Mouse (Mus musculus) MEL (cell line): Measurements from ENCODE around the gene Ephx1. TPM values are rescaled to one million over a fixed set of nuclear protein-coding genes. Genes with fewer than 3 reads are reported as not detected.

Source experiments
- DNase-seq: peaks from one replicate; pipeline ENCODE4 v3.0.0; 2011; ENCODE audit warnings: low read depth, low spot score
- H3K27ac ChIP-seq: 2 replicates; pipeline ENCODE4 v1.5.1; 2012; ENCODE audit warnings: low read depth, mild to moderate bottlenecking, control low read depth, low read length, moderate library complexity; ENCODE audit not compliant: control insufficient read depth
- H3K27me3 ChIP-seq, 2 experiments: fragments of 150-350 bp in 1 of 2; sonication (generic) in 1 of 2; 2 replicates each; pipeline ENCODE4 v1.6.1; 2012; ENCODE audit warnings: low read length in 2 of 2, mild to moderate bottlenecking in 2 of 2, improper control_type of control experiment in 1 of 2, moderate library complexity in 1 of 2; ENCODE audit not compliant: insufficient read depth in 2 of 2, control insufficient read depth in 1 of 2
- H3K36me3 ChIP-seq, 2 experiments: 2 replicates each; pipeline ENCODE4 v1.6.1; 2012 to 2014; ENCODE audit warnings: low read length in 2 of 2, improper control_type of control experiment in 1 of 2, inconsistent platforms in 1 of 2, mild to moderate bottlenecking in 1 of 2; ENCODE audit not compliant: insufficient read depth in 2 of 2, control insufficient read depth in 1 of 2
- H3K4me1 ChIP-seq, 2 experiments: fragments of 150-350 bp in 1 of 2; sonication (generic) in 1 of 2; 2 replicates each; pipeline ENCODE4 v1.6.1; 2012; ENCODE audit warnings: low read length in 2 of 2, improper control_type of control experiment in 1 of 2, mild to moderate bottlenecking in 1 of 2; ENCODE audit not compliant: insufficient read depth in 2 of 2, control insufficient read depth in 1 of 2
- H3K4me3 ChIP-seq, 2 experiments: fragments of 150-350 bp in 1 of 2; sonication (generic) in 1 of 2; 2 replicates each; pipeline ENCODE4 v1.5.1; 2012; ENCODE audit warnings: low read depth in 2 of 2, low read length in 2 of 2, mild to moderate bottlenecking in 2 of 2, moderate library complexity in 2 of 2, control low read depth in 1 of 2, improper control_type of control experiment in 1 of 2; ENCODE audit not compliant: control insufficient read depth in 1 of 2, insufficient read depth in 1 of 2
- H3K79me2 ChIP-seq: 2 replicates; pipeline ENCODE4 v1.6.1; 2012; ENCODE audit warnings: mild to moderate bottlenecking, low read length, moderate library complexity; ENCODE audit not compliant: control insufficient read depth, poor library complexity, insufficient read depth
- H3K9ac ChIP-seq: 2 replicates; pipeline ENCODE4 v1.6.1; 2012; ENCODE audit warnings: low read depth, mild to moderate bottlenecking, control low read depth, low read length, moderate library complexity; ENCODE audit not compliant: control insufficient read depth, poor library complexity, severe bottlenecking
- H3K9me3 ChIP-seq: fragments of 150-350 bp; sonication (generic); replicated peaks from 2 replicates; pipeline ENCODE4 v1.6.1; 2012; ENCODE audit warnings: mild to moderate bottlenecking, low read length, improper control_type of control experiment, moderate library complexity; ENCODE audit not compliant: insufficient read depth
- CTCF ChIP-seq, 3 experiments: IDR thresholded peaks in 2 of 3; conservative IDR thresholded peaks in 1 of 3; 2 replicates each; pipeline ENCODE4 v1.5.1; 2011 to 2012; ENCODE audit warnings: low read length in 3 of 3, low read depth in 2 of 3, mild to moderate bottlenecking in 2 of 3, improper control_type of control experiment in 1 of 3, inconsistent platforms in 1 of 3, mixed read lengths in 1 of 3, moderate library complexity in 1 of 3; ENCODE audit not compliant: control insufficient read depth in 1 of 3, insufficient read depth in 1 of 3, poor library complexity in 1 of 3, severe bottlenecking in 1 of 3
- EP300 ChIP-seq, 2 experiments: IDR thresholded peaks; 2 replicates each; pipeline ENCODE4 v1.6.1; 2011; ENCODE audit warnings: improper control_type of control experiment in 2 of 2, low read length in 2 of 2, low read depth in 1 of 2, mild to moderate bottlenecking in 1 of 2
- GABPA ChIP-seq: IDR thresholded peaks from 2 replicates; pipeline ENCODE4 v1.6.1; 2012; ENCODE audit warnings: low read depth, mild to moderate bottlenecking, inconsistent platforms, low read length, improper control_type of control experiment, moderate library complexity
- HCFC1 ChIP-seq: IDR thresholded peaks from 2 replicates; pipeline ENCODE4 v1.6.1; 2012; ENCODE audit warnings: low read depth, mild to moderate bottlenecking, inconsistent platforms, low read length, improper control_type of control experiment, moderate library complexity
- MEF2A ChIP-seq: IDR thresholded peaks from 2 replicates; pipeline ENCODE4 v1.6.1; 2014; ENCODE audit warnings: low read depth, mild to moderate bottlenecking, inconsistent platforms, low read length, improper control_type of control experiment; ENCODE audit not compliant: poor library complexity, insufficient replicate concordance, severe bottlenecking; ENCODE audit errors: extremely low read depth
- MYB ChIP-seq: IDR thresholded peaks from 2 replicates; pipeline ENCODE4 v1.6.1; 2011; ENCODE audit warnings: mild to moderate bottlenecking, low read depth, low read length, improper control_type of control experiment
- MYC ChIP-seq: IDR thresholded peaks from 2 replicates; pipeline ENCODE4 v1.6.1; 2011; ENCODE audit warnings: low read depth, mild to moderate bottlenecking, low read length, improper control_type of control experiment, moderate library complexity
- NELFE ChIP-seq: IDR thresholded peaks from 2 replicates; pipeline ENCODE4 v1.6.1; 2011; ENCODE audit warnings: low read depth, low read length, improper control_type of control experiment
- NRF1 ChIP-seq: IDR thresholded peaks from 2 replicates; pipeline ENCODE4 v1.6.1; 2014; ENCODE audit warnings: low read depth, mild to moderate bottlenecking, inconsistent platforms, low read length, improper control_type of control experiment, moderate library complexity; ENCODE audit not compliant: poor library complexity, insufficient read depth, severe bottlenecking
- POLR2AphosphoS5 ChIP-seq: IDR thresholded peaks from 2 replicates; pipeline ENCODE4 v1.6.1; 2012; ENCODE audit warnings: low read depth, borderline replicate concordance, mild to moderate bottlenecking, inconsistent platforms, low read length, moderate library complexity, mixed read lengths
- RAD21 ChIP-seq: IDR thresholded peaks from 2 replicates; pipeline ENCODE4 v1.6.1; 2011; ENCODE audit warnings: mild to moderate bottlenecking, low read depth, low read length, improper control_type of control experiment
- RCOR1 ChIP-seq: IDR thresholded peaks from 2 replicates; pipeline ENCODE4 v1.6.1; 2012; ENCODE audit warnings: low read depth, mild to moderate bottlenecking, inconsistent platforms, low read length, improper control_type of control experiment
- SIN3A ChIP-seq: IDR thresholded peaks from 2 replicates; pipeline ENCODE4 v1.6.1; 2012; ENCODE audit warnings: low read length, improper control_type of control experiment, inconsistent platforms
- TBP ChIP-seq: IDR thresholded peaks from 2 replicates; pipeline ENCODE4 v1.8.0; 2011; ENCODE audit warnings: low read depth, low read length, improper control_type of control experiment
- UBTF ChIP-seq: IDR thresholded peaks from 2 replicates; pipeline ENCODE4 v1.6.1; 2012; ENCODE audit warnings: low read depth, mild to moderate bottlenecking, inconsistent platforms, low read length, improper control_type of control experiment, moderate library complexity, borderline replicate concordance; ENCODE audit not compliant: insufficient read depth
- USF1 ChIP-seq: IDR thresholded peaks from 2 replicates; pipeline ENCODE4 v1.6.1; 2014; ENCODE audit warnings: low read depth, mild to moderate bottlenecking, inconsistent platforms, low read length, improper control_type of control experiment, moderate library complexity
- ZC3H11A ChIP-seq: IDR thresholded peaks from 2 replicates; pipeline ENCODE4 v1.6.1; 2012; ENCODE audit warnings: low read depth, mild to moderate bottlenecking, inconsistent platforms, low read length, improper control_type of control experiment
- ZNF384 ChIP-seq: IDR thresholded peaks from 2 replicates; pipeline ENCODE4 v1.6.1; 2012; ENCODE audit warnings: low read depth, mild to moderate bottlenecking, inconsistent platforms, low read length, improper control_type of control experiment
- polyA plus RNA-seq, 2 experiments: library from polyadenylated mRNA; stranded (reverse) in 1 of 2; unstranded in 1 of 2; fragments of >175 nt in 1 of 2; fragments of >200 nt in 1 of 2; gene quantifications; 2 replicates each; pipeline versions ENCODE4 v1.2.1 to v1.2.4; 2012; ENCODE audit warnings: low replicate concordance in 2 of 2, low read depth in 1 of 2; ENCODE audit not compliant: insufficient read length in 2 of 2, insufficient read depth in 1 of 2, missing spikeins in 1 of 2
- total RNA-seq: library from RNA; depleted of rRNA; stranded (reverse); fragments of 300-350 nt; gene quantifications from 2 replicates; pipeline ENCODE4 v1.2.3, GENCODE M21; 2012

The Ephx1 gene
- total and polyA plus RNA-seq, 3 experiments, result 0.15 to 0.39 TPM; not detected in 1

- Histone ChIP-seq H3K36me3 (peaks cover 0 to 4% of the 10 kb centered on the region in 2 experiments; a peak in 1 of 4 replicates), H3K4me1 (peaks cover 3 to 16% of the 10 kb centered on the region in 2 experiments; a peak in 3 of 4 replicates), H3K27me3 (no peaks in the 10 kb centered on the region), H3K79me2 (peaks cover 5% of the 10 kb centered on the region; the same call in 1 of the 2 replicates), H3K27ac (no peak overlapping the region), H3K4me3 (no peak overlapping the region), H3K9me3 (no peaks in the 10 kb centered on the region), H3K9ac (no peak overlapping the region)
- no peak for TF ChIP-seq NRF1
- TF ChIP-seq SIN3A, result no peak
- no peak for TF ChIP-seq ZC3H11A
- TF ChIP-seq GABPA, result no peak
- no peak for TF ChIP-seq RAD21
- TF ChIP-seq ZNF384, result no peak
- no peak for TF ChIP-seq MYB
- no peak for TF ChIP-seq TBP
- no peak for TF ChIP-seq UBTF
- no peak for TF ChIP-seq MYC
- no peak for TF ChIP-seq RCOR1
- DNase-seq, result no peak
Measured at GRCm38 (mm10) chr1:180944553-180944952, 76.2 kb downstream of the Ephx1 start.

DNA sequence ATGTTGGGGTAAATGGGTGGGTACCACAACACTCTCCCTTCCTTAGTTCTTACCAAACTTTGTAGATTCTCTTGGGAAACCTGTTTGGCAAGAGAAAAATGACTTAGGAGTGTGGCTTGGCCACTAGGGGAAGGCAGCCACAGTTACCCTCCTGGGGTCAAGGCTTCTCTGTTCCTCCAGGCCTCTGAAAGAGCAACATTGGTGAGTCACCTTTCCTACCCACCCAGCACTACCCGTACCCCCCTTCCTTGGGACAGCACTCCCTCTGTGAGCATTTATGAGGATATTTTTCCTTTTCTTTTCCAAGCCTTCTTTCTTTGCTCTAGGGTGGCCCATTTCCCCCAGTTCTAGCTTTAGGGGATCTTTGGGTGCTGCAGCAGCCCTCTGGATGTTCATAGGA lies 76.8 kb downstream of the Ephx1 start:
- Histone ChIP-seq H3K9ac (no peak overlapping the region), H3K4me1 (peaks cover 3 to 16% of the 10 kb centered on the region in 2 experiments; a peak in 3 of 4 replicates), H3K27ac (no peak overlapping the region)

More for the DNA sequence above, 76.8 kb downstream of the Ephx1 start:
- TF ChIP-seq NELFE, result no peak
- no peak for TF ChIP-seq POLR2AphosphoS5
- no peak for TF ChIP-seq EP300 (IDR thresholded peaks at IDR 0.05; ENCODE audit: low read depth in 1 of 2, low read length in 2 of 2)
- no peak for TF ChIP-seq MEF2A
- no peak for TF ChIP-seq USF1
- TF ChIP-seq HCFC1, result no peak
- TF ChIP-seq CTCF (IDR thresholded peaks at IDR 0.05 in 2 of 3, conservative IDR thresholded peaks at IDR 0.05 in 1 of 3; ENCODE audit: control insufficient read depth in 1 of 3, insufficient read depth in 1 of 3, low read depth in 2 of 3, low read length in 3 of 3, poor library complexity in 1 of 3, severe bottlenecking in 1 of 3), result peak in 1 of 3 experiments; percentile 33; a peak in 2 of 6 replicates
- TF ChIP-seq, all 39 proteins: peak for 1
- H3K79me2 ChIP-seq, result peaks cover 5% of the 10 kb centered on the region; the same call in 1 of the 2 replicates
- no peak overlapping the region for H3K4me3 ChIP-seq
- H3K36me3 ChIP-seq, result peaks cover 0 to 4% of the 10 kb centered on the region in 2 experiments; a peak in 1 of 4 replicates
- DNase-seq, result no peak
- H3K9me3 ChIP-seq, result no peaks in the 10 kb centered on the region
- no peaks in the 10 kb centered on the region for H3K27me3 ChIP-seq
